Mouse (Mus musculus): ENCODE measurements around the gene Zfp956. TPM values are rescaled to one million over a fixed set of nuclear protein-coding genes. Genes with fewer than 3 reads are reported as not detected.

Gene Zfp956
- polyA plus RNA-seq, 1 experiment, result 9.9 TPM

DNA sequence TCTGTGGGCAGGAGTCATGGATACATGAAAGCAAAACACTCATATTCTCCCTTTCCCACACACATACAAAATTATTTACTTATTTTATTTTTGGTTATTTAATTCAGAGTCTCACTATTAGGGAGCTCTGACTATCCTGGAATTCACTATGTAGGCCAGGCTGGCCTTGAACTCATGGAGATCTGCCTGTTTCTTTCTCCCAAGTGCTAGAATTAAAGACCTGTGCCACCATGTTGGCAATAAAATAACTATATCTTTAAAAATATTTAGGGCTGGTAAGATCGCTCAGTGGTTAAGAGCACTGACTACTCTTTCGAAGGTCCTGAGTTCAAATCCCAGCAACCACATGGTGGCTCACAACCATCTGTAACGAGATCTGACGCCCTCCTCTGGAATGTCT, 5.8 kb upstream of the Zfp956 start:
- no peak for TF ChIP-seq GATA1 (IDR thresholded peaks at IDR 0.05; ENCODE audit: low read length)

DNA sequence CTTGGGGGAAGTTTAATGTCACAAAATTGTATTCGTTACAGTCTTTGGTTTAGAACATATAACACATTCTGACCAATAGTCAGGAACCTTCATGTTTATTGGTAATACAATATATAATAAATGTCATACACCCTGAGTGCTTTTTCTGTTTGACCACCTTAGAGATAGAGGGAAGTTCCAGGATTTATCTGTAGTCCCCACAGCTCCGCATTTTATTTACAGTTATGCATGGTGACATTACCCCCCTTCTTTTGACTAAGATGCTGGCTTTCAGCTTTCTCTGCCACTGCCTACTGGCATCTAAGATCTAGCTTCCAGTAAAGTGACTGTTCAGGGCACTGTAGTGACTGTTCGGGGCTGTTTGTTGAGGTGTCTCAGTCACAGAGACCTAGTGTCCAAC, 1.2 kb downstream of the Zfp956 start:
- no peak for TF ChIP-seq GATA1 (IDR thresholded peaks at IDR 0.05; ENCODE audit: low read length)

DNA sequence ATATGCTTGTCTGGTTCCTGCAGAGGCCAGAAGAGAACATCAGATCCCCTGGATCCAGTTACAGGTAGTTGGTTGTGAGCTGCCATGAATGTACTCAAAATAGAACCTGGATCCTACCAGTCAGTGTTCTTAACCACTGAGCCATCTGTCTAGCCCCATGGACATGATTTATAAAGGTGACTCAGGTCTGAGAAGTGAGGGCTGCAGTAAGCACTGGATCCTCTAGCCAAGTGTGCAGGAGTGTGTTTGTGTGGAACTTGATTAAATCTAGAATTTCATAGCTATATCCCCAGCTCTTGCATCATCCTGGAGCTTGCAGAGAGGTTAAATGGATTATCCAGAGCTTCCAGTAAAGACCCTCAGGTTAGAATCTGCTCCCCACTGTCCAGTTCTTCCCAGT, 4.6 kb downstream of the Zfp956 start:
- no peak for TF ChIP-seq GATA1 (IDR thresholded peaks at IDR 0.05; ENCODE audit: low read length)

DNA sequence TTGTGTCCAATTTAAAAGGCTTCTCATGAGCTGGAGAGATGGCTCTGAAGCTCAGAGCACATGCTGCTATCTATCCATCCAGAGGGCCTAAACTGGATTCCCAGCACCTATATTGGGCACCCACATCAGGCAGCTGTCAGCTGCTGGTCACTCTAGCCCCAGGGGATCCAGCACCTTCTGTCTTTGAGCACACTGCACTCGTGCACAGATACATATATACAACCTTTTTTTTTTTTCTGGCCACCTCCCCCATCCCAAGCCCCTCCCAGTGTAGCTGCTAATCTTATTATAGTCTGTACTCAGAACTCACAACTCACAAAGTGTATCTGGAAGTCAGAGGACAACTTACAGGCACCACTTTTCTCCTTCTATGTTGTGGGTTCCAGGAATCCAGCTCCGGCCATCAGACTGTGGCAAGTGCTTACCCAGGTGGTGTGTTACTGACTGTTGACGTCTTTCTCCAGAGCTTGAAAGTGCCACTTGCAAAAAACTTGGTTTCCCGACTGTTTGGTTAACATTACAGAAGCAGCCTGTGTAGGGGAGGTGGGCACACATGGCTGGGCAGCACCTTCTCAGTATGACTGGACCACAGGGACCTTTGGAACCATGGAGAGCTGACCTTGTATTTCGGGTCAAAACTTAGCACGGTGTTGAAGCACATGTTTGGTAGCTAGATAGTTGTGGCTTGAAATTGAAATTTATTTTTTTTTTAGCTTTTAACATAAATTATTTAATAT, 7.7 kb downstream of the Zfp956 start:
- no peak for TF ChIP-seq GATA1 (IDR thresholded peaks at IDR 0.05; ENCODE audit: low read length)

DNA sequence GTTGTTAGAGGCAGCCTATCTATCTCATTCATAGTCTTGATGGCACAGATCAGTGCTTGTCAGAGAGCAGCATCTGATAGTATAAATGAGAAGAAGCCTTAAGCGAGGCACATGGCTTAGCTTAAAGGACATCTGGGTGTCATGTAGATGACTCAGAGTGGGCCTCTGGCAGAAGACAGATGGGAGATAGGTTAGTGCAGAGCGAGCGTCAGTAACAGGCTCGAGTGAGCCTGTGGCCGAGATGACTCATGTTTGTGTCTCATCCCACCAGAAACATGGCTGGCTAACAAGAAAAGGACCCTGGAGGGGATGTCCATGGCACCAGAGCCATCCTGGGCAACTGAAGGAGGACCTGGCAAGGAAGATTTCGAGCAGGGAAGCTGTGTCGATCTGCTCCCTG, 9.9 kb downstream of the Zfp956 start:
- TF ChIP-seq GATA1 (IDR thresholded peaks at IDR 0.05; ENCODE audit: low read length), result no peak

DNA sequence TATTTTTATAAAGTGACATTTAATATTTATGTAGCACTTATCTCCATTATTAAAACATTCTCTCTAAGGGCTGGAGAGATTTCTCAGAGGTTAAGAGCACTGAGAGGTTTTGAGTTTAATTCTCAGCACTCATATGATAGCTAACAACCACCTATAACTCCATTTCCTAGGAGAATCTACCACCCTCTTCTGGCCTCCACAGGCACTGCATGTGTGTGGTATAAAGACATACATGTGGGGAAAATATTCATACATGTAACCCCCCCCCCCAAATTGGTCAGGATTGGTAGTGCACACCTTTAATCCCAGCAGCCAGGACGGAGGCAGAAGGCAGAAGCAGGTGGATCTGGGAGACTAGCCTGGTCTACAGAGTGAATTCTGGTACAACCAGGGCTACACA, 21.4 kb downstream of the Zfp956 start:
- TF ChIP-seq GATA1 (IDR thresholded peaks at IDR 0.05; ENCODE audit: low read length), result no peak

DNA sequence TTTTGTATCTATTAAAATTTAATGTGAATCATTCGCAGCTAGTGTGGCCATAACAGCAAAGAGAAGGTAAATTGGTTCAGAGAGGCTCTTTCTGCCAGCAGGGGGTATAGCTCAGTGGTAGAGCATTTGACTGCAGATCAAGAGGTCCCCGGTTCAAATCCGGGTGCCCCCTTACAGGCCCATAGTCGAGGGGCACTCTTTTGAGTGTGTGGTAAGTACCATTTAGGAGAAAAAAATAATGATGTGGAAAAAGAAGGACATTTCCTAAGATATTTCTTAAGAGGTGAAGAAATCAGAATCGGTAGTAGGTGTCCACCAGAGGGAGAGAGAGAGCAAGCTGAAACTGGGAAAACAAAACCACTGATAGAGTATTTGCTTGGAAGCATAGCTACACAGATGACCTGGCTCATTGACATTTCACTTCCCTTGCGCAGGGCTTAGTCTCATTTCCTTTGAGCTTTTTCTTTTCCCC, 25.7 kb downstream of the Zfp956 start:
- no peak for TF ChIP-seq GATA1 (IDR thresholded peaks at IDR 0.05; ENCODE audit: low read length)

DNA sequence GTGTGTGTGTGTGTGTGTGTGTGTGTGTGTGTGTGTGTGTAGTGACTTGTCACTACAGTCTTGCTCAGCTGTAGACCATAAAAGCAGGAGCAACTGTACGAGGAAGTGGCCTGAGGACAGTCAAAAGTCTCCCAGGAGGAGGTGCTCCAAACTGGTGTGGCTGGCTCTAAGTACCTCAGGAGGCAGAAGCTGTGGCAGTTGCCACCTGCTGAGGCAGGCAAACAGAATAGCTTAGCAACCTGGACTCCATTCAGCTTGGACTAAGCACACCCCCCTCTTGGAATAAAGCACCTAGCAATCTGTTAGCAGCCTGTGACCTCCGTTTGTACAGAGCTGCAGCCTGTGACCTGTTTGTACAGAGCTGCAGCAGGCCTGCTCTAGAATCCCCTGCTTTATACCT, 30.7 kb downstream of the Zfp956 start:
- no peak for TF ChIP-seq GATA1 (IDR thresholded peaks at IDR 0.05; ENCODE audit: low read length)

DNA sequence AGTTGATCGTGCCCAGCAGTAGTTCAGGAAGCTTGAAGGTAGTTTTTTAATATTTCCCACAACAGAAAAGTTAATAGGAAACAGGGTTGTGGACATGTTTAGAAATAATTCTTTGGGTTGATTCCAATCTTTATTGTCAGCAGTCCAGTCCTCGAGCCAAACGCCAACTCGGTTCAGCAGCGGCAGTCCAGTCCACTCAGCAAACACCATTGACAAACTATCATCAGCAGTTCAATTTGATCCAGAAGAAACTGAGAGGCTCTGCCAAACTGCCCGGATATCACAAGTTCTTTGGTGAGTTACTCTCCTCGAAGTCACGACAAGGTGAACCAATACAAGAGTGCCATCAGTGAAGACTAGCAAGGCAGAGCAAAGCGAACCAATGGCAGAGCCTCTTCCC, 42.5 kb downstream of the Zfp956 start:
- no peak for TF ChIP-seq GATA1 (IDR thresholded peaks at IDR 0.05; ENCODE audit: low read length)

DNA sequence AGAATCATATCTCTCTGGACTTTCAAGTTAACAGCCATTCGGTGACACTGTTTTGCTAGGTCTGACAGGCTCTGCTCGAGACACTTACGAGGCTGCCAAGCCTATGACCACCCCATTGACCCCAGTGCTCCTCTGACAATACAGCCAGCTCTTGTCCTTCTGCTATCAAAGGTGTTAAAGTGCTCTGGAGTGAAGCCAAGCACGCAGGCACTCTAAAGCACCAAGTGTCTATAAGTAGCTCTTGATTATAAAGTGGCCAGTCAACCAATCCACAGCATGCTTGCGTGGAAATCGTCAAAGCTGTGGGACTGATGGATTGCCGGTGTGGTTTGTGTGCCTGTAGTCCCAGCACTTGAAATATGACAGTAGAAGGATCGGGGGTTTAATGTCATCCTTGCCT, 57.5 kb downstream of the Zfp956 start:
- no peak for TF ChIP-seq GATA1 (IDR thresholded peaks at IDR 0.05; ENCODE audit: low read length)

Other genes with a start within 250 kb of the Zfp956 start
- 4.1 and 5.5 TPM in 2 replicates for gene Pdia4, start 140.0 kb upstream of the Zfp956 start, polyA plus RNA-seq (2012)
- 0.53 and 0.59 TPM in 2 replicates for gene Zfp786, start 122.5 kb upstream of the Zfp956 start, polyA plus RNA-seq (2012)
- gene Zfp398, start 117.7 kb upstream of the Zfp956 start, polyA plus RNA-seq (2012), result 5.2 and 6.1 TPM in 2 replicates
- 22.2 and 32.4 TPM in 2 replicates for gene Zfp282, start 76.2 kb upstream of the Zfp956 start, polyA plus RNA-seq (2012)
- gene Zfp212, start 32.9 kb upstream of the Zfp956 start, polyA plus RNA-seq (2012), result 15.2 and 15.9 TPM in 2 replicates
- 82.0 and 91.7 TPM in 2 replicates for gene Zfp777, start 95.5 kb downstream of the Zfp956 start, polyA plus RNA-seq (2012)
- gene Zfp746, start 133.2 kb downstream of the Zfp956 start, polyA plus RNA-seq (2012), result 16.9 and 18.5 TPM in 2 replicates